Comparison of ENCODE assay signal across 8 mouse cellular contexts in genomic region chr8:71601939-71602665, GRCm38 (mm10). TPM values are rescaled to one million over a fixed set of nuclear protein-coding genes. Genes with fewer than 3 reads are reported as not detected.
DNase-seq lines count a peak whose midpoint lies in the region; ATAC-seq and TF ChIP-seq lines count a peak whose summit lies in the region.

No protein-coding gene starts in this region.

- H3K4me1 ChIP-seq in CH12.LX (ENCODE audit: control insufficient read depth in 1 of 2, insufficient read depth in 2 of 2): peaks cover 43 to 89% of the 10 kb centered on the region in 2 experiments
- H3K4me1 ChIP-seq in liver, embryonic 16.5 days (ENCODE audit: control insufficient read depth, low read depth, low read length): peaks cover 8% of the 10 kb centered on the region
- H3K4me1 ChIP-seq in stomach, postnatal 0 days (replicated peaks; ENCODE audit: control insufficient read depth, insufficient read depth): peaks cover 3% of the 10 kb centered on the region; the same call in 1 of the 2 replicates

- no peak for DNase-seq in gastrocnemius, adult 2 months
- DNase-seq in gastrocnemius, adult 18-20 months (ENCODE audit: low spot score): no peak
- DNase-seq in CH12.LX (ENCODE audit: extremely low read depth): no peak
- peak; percentile 32 for DNase-seq in stomach, postnatal 0 days (ENCODE audit: low spot score)
- DNase-seq in cerebellum, adult 9-11 months: no peak
- no peak for DNase-seq in gastrocnemius, postnatal 4 days (ENCODE audit: low spot score in 2 of 2)

- no peak overlapping the region for H3K4me2 ChIP-seq in CH12.LX (ENCODE audit: insufficient read depth, low read depth, poor library complexity, severe bottlenecking)
- peak overlapping the region; percentile 35; the same call in 1 of the 2 replicates for H3K4me2 ChIP-seq in liver, embryonic 16.5 days (ENCODE audit: low read depth, low read length)
- H3K4me2 ChIP-seq in stomach, postnatal 0 days (replicated peaks; ENCODE audit: low read depth): peak overlapping the region; percentile 54

- TF ChIP-seq CTCF in gastrocnemius, adult 2 months (IDR thresholded peaks at IDR 0.05): no peak
- no peak for TF ChIP-seq CTCF in CH12.LX (conservative IDR thresholded peaks at IDR 0.05 in 1 of 2, IDR thresholded peaks at IDR 0.05 in 1 of 2; ENCODE audit: low read depth in 2 of 2, low read length in 2 of 2)
- TF ChIP-seq CTCF in stomach, postnatal 0 days (IDR thresholded peaks at IDR 0.05; ENCODE audit: low read depth): no peak

- no peaks in the 10 kb centered on the region for H3K79me2 ChIP-seq in CH12.LX (replicated peaks; ENCODE audit: control insufficient read depth, extremely low read depth, insufficient read depth, poor library complexity, severe bottlenecking)

- in situ Hi-C loops in CH12.LX (cut with MboI; ENCODE audit: low pct_ligation_motif_present, low pct_unique_long_range_greater_than_20kb, low sequenced_read_pairs): no loop called here

- TF ChIP-seq RAD21 in CH12.LX (IDR thresholded peaks at IDR 0.05; ENCODE audit: low read depth, low read length): no peak

- no peak for TF ChIP-seq EP300 in CH12.LX (IDR thresholded peaks at IDR 0.05; ENCODE audit: low read length)
- no peak for TF ChIP-seq EP300 in stomach, postnatal 0 days (optimal IDR thresholded peaks at IDR 0.05)

- H3K27ac ChIP-seq in gastrocnemius, adult 2 months: no peak overlapping the region; the same call in 1 of the 2 replicates
- H3K27ac ChIP-seq in CH12.LX (ENCODE audit: insufficient read depth, low read depth): no peak overlapping the region
- no peak overlapping the region for H3K27ac ChIP-seq in liver, embryonic 16.5 days (ENCODE audit: low read length)
- H3K27ac ChIP-seq in stomach, postnatal 0 days (replicated peaks): no peak overlapping the region

- 4% methylated on average over 65 of the region's 65 CpGs for WGBS in liver, embryonic 16.5 days (ENCODE audit: insufficient replicate concordance)
- WGBS in stomach, postnatal 0 days: 7% methylated on average over 45 of the region's 65 CpGs

- TF ChIP-seq POLR2A in CH12.LX (IDR thresholded peaks at IDR 0.05; ENCODE audit: low read depth, low read length): no peak; the same call in 1 of the 2 replicates

- peak; percentile 33 for ATAC-seq in granulocyte monocyte progenitor cell, adult 5-6 weeks (replicated peaks; ENCODE audit: poor library complexity, severe bottlenecking)
- ATAC-seq in liver, embryonic 16.5 days (ENCODE audit: low read depth): peak; percentile 23; the same call in 1 of the 2 replicates
- ATAC-seq in stomach, postnatal 0 days (ENCODE audit: low FRiP score, low TSS enrichment): 0 out of 2 replicates have a peak, but pooled peaks have one; percentile 0

- intact Hi-C loops in gastrocnemius, adult 2 months (cut with DNase I): no loop called here

- H3K4me3 ChIP-seq in gastrocnemius, adult 2 months: peak overlapping the region; percentile 65
- no peak overlapping the region for H3K4me3 ChIP-seq in CH12.LX (replicated peaks in 1 of 3; ENCODE audit: low read depth in 2 of 3, low read length in 2 of 3, poor library complexity in 1 of 3)
- H3K4me3 ChIP-seq in liver, embryonic 16.5 days (ENCODE audit: low read depth, low read length): peak overlapping the region; percentile 16; the same call in 1 of the 2 replicates
- H3K4me3 ChIP-seq in stomach, postnatal 0 days (ENCODE audit: low read depth, low read length): peak overlapping the region; percentile 30

- H3K27me3 ChIP-seq in CH12.LX (replicated peaks): no peaks in the 10 kb centered on the region
- peaks cover 23% of the 10 kb centered on the region for H3K27me3 ChIP-seq in liver, embryonic 16.5 days (ENCODE audit: control insufficient read depth, insufficient read depth, low read depth, low read length)
- H3K27me3 ChIP-seq in stomach, postnatal 0 days (ENCODE audit: control insufficient read depth, insufficient read depth, low read length): peaks cover 3% of the 10 kb centered on the region; the same call in 1 of the 2 replicates

- H3K9ac ChIP-seq in CH12.LX (ENCODE audit: insufficient read depth, low read depth): no peak overlapping the region
- H3K9ac ChIP-seq in liver, embryonic 16.5 days (ENCODE audit: low read depth, low read length): no peak overlapping the region
- peak overlapping the region; percentile 18 for H3K9ac ChIP-seq in stomach, postnatal 0 days (ENCODE audit: low read length)

- H3K36me3 ChIP-seq in CH12.LX (replicated peaks in 1 of 2; ENCODE audit: control insufficient read depth in 1 of 2, insufficient read depth in 1 of 2, low read length in 1 of 2): peaks cover 54 to 82% of the 10 kb centered on the region in 2 experiments
- H3K36me3 ChIP-seq in liver, embryonic 16.5 days (ENCODE audit: control insufficient read depth, insufficient read depth): no peaks in the 10 kb centered on the region
- H3K36me3 ChIP-seq in stomach, postnatal 0 days (ENCODE audit: control insufficient read depth, insufficient read depth, low read length): no peaks in the 10 kb centered on the region

- dilution Hi-C loops in CH12.LX (cut with MboI; ENCODE audit: extremely low pct_ligation_motif_present, extremely low pct_unique_long_range_greater_than_20kb, low sequenced_read_pairs): no loop called here

- H3K9me3 ChIP-seq in CH12.LX (replicated peaks; ENCODE audit: low read length): no peaks in the 10 kb centered on the region
- no peaks in the 10 kb centered on the region for H3K9me3 ChIP-seq in liver, embryonic 16.5 days (replicated peaks; ENCODE audit: control insufficient read depth, low read length)
- H3K9me3 ChIP-seq in stomach, postnatal 0 days (ENCODE audit: control insufficient read depth, low read length): no peaks in the 10 kb centered on the region

TF ChIP-seq in CH12.LX, 34 proteins besides CTCF, POLR2A, EP300 and RAD21 (continues in another document):
- no peak for TF ChIP-seq BHLHE40 (IDR thresholded peaks at IDR 0.05; ENCODE audit: low read depth, low read length)

RNA-seq across cellular contexts. Expression of gene Fam129c, which starts 4.7 kb away (rescaled TPM):
- total RNA-seq in gastrocnemius, adult 2 months (2021): 1 to 10 TPM in 1 of 2 experiments, under 1 TPM in 1; 0.79 to 1.4 TPM
- total RNA-seq in gastrocnemius, adult 18-20 months (2021): 1 to 10 TPM in 1 of 2 experiments, under 1 TPM in 1; 0.57 to 1.3 TPM
- total RNA-seq in CH12.LX (2012; rRNA removed) (95.2 and 136 TPM in 2 replicates), CH12.LX (2014; rRNA removed) (86.3 and 89.2 TPM in 2 replicates)
- polyA plus RNA-seq in CH12.LX (2012; ENCODE audit: insufficient read length, low read depth): 92.8 and 98.6 TPM in 2 replicates
- 11.6 and 11.7 TPM in 2 replicates for total RNA-seq in granulocyte monocyte progenitor cell, adult 5-6 weeks (2014; fragmentation: Nextera tagmentation)
- total RNA-seq in granulocyte monocyte progenitor cell, adult 5-6 weeks (2017): 0.69 and 6.1 TPM in 2 replicates
- 1.6 and 2.1 TPM in 2 replicates for polyA plus RNA-seq in liver, embryonic 16.5 days (2015; fragmentation: Nextera tagmentation; extraction: Ambion mirVana)
- polyA plus RNA-seq in stomach, postnatal 0 days (2015; fragmentation: Nextera tagmentation; extraction: Ambion mirVana): 0.99 and 1.4 TPM in 2 replicates
- total RNA-seq in gastrocnemius, postnatal 4 days (2021): 1 to 10 TPM; 1.8 to 2.6 TPM

RNA-seq across cellular contexts. Expression of gene Colgalt1, which starts 8.7 kb away (rescaled TPM):
- total RNA-seq in gastrocnemius, adult 2 months (2021): 10 to 100 TPM; 39.6 to 44.3 TPM
- 10 to 100 TPM; 37.3 to 37.4 TPM for total RNA-seq in gastrocnemius, adult 18-20 months (2021)
- total RNA-seq in CH12.LX (2012; rRNA removed) (85.3 and 92.0 TPM in 2 replicates), CH12.LX (2014; rRNA removed) (68.7 and 72.0 TPM in 2 replicates)
- polyA plus RNA-seq in CH12.LX (2012; ENCODE audit: insufficient read length, low read depth): 72.0 and 73.7 TPM in 2 replicates
- 93.8 and 107 TPM in 2 replicates for total RNA-seq in granulocyte monocyte progenitor cell, adult 5-6 weeks (2014; fragmentation: Nextera tagmentation)
- total RNA-seq in granulocyte monocyte progenitor cell, adult 5-6 weeks (2017): 77.1 and 84.4 TPM in 2 replicates
- polyA plus RNA-seq in liver, embryonic 16.5 days (2015; fragmentation: Nextera tagmentation; extraction: Ambion mirVana): 18.5 and 22.5 TPM in 2 replicates
- 40.3 and 41.1 TPM in 2 replicates for polyA plus RNA-seq in stomach, postnatal 0 days (2015; fragmentation: Nextera tagmentation; extraction: Ambion mirVana)
- 10 to 100 TPM; 63.9 to 77.4 TPM for total RNA-seq in gastrocnemius, postnatal 4 days (2021)

RNA-seq across cellular contexts. Expression of gene Pgls, which starts 10.1 kb away (rescaled TPM):
- total RNA-seq in gastrocnemius, adult 2 months (2021): 10 to 100 TPM; 19.3 to 28.6 TPM
- 10 to 100 TPM; 23.2 to 23.7 TPM for total RNA-seq in gastrocnemius, adult 18-20 months (2021)
- total RNA-seq in CH12.LX (2012; rRNA removed) (183 and 215 TPM in 2 replicates), CH12.LX (2014; rRNA removed) (94.2 and 118 TPM in 2 replicates)
- 72.5 and 74.9 TPM in 2 replicates for polyA plus RNA-seq in CH12.LX (2012; ENCODE audit: insufficient read length, low read depth)
- 143 and 180 TPM in 2 replicates for total RNA-seq in granulocyte monocyte progenitor cell, adult 5-6 weeks (2014; fragmentation: Nextera tagmentation)
- total RNA-seq in granulocyte monocyte progenitor cell, adult 5-6 weeks (2017): 155 and 185 TPM in 2 replicates
- 81.3 and 93.9 TPM in 2 replicates for polyA plus RNA-seq in liver, embryonic 16.5 days (2015; fragmentation: Nextera tagmentation; extraction: Ambion mirVana)
- 221 and 223 TPM in 2 replicates for polyA plus RNA-seq in stomach, postnatal 0 days (2015; fragmentation: Nextera tagmentation; extraction: Ambion mirVana)
- 10 to 100 TPM; 71.4 to 72.1 TPM for total RNA-seq in gastrocnemius, postnatal 4 days (2021)

RNA-seq across cellular contexts. Expression of gene Slc27a1, which starts 33.4 kb away (rescaled TPM):
- total RNA-seq in gastrocnemius, adult 2 months (2021): 100 to 1,000 TPM in 1 of 2 experiments, 10 to 100 TPM in 1; 57.2 to 116 TPM
- total RNA-seq in gastrocnemius, adult 18-20 months (2021): 10 to 100 TPM; 78.7 to 93.8 TPM
- total RNA-seq in CH12.LX (2012; rRNA removed) (2.7 and 4.0 TPM in 2 replicates), CH12.LX (2014; rRNA removed) (1.8 and 2.3 TPM in 2 replicates)
- 2.3 and 2.4 TPM in 2 replicates for polyA plus RNA-seq in CH12.LX (2012; ENCODE audit: insufficient read length, low read depth)
- total RNA-seq in granulocyte monocyte progenitor cell, adult 5-6 weeks (2014; fragmentation: Nextera tagmentation): 7.8 and 10.2 TPM in 2 replicates
- 3.3 and 6.2 TPM in 2 replicates for total RNA-seq in granulocyte monocyte progenitor cell, adult 5-6 weeks (2017)
- polyA plus RNA-seq in liver, embryonic 16.5 days (2015; fragmentation: Nextera tagmentation; extraction: Ambion mirVana): 2.8 and 3.2 TPM in 2 replicates
- 26.5 and 27.4 TPM in 2 replicates for polyA plus RNA-seq in stomach, postnatal 0 days (2015; fragmentation: Nextera tagmentation; extraction: Ambion mirVana)
- total RNA-seq in gastrocnemius, postnatal 4 days (2021): 10 to 100 TPM; 51.7 to 52.8 TPM

RNA-seq across cellular contexts. Expression of gene Nxnl1, which starts 35.7 kb away (rescaled TPM):
- not detected for total RNA-seq in gastrocnemius, adult 2 months (2021)
- total RNA-seq in gastrocnemius, adult 18-20 months (2021): not detected
- 0.04 TPM in 1 of 2 replicates, not detected in the other for total RNA-seq in CH12.LX (2012; rRNA removed)
- total RNA-seq in CH12.LX (2014; rRNA removed): not detected in 2 replicates
- polyA plus RNA-seq in CH12.LX (2012; ENCODE audit: insufficient read length, low read depth): 0.08 TPM in 1 of 2 replicates, not detected in the other
- not detected in 2 replicates for total RNA-seq in granulocyte monocyte progenitor cell, adult 5-6 weeks (2014; fragmentation: Nextera tagmentation)
- total RNA-seq in granulocyte monocyte progenitor cell, adult 5-6 weeks (2017): 0.36 TPM in 1 of 2 replicates, not detected in the other
- polyA plus RNA-seq in liver, embryonic 16.5 days (2015; fragmentation: Nextera tagmentation; extraction: Ambion mirVana): 0.05 TPM in 1 of 2 replicates, not detected in the other
- polyA plus RNA-seq in stomach, postnatal 0 days (2015; fragmentation: Nextera tagmentation; extraction: Ambion mirVana): 0.04 and 0.05 TPM in 2 replicates
- under 1 TPM; 0.26 to 0.29 TPM for total RNA-seq in gastrocnemius, postnatal 4 days (2021)

Comparison
In these comparisons a context has a peak if more than half of its experiments do, and no peak if none do; other contexts are left out.
1. H3K4me3 ChIP-seq: peak in gastrocnemius, adult 2 months (single experiment), liver, embryonic 16.5 days (single experiment) and stomach, postnatal 0 days (single experiment); none in CH12.LX (0 of 3).
2. RNA of gene Fam129c, which starts 4.7 kb away (total RNA-seq): 86.3 to 136 TPM in CH12.LX; 0.69 to 11.7 TPM in granulocyte monocyte progenitor cell, adult 5-6 weeks, 1.8 to 2.6 TPM in gastrocnemius, postnatal 4 days, 0.79 to 1.4 TPM in gastrocnemius, adult 2 months and 0.57 to 1.3 TPM in gastrocnemius, adult 18-20 months; every median in the first group is over 4 times any median in the second.
3. Peak in every context shown above with its lines, with median percentiles within 50 percentile points of each other: ATAC-seq.